Mouse (Mus musculus): ENCODE results near the gene Cir1.

Cir1 gene

GRCm38 (mm10) chr2:73301979-73302378, 10.5 kb downstream of the Cir1 start:
- DNase-seq (ENCODE audit: low read depth, low spot score), result no peak

- DNase-seq (ENCODE audit: low read depth, low spot score), result no peak
These were observed 13.7 kb downstream of the Cir1 start for GRCm38 (mm10) chr2:73298841-73299240.

GRCm38 (mm10) chr2:73298154-73298553, 14.3 kb downstream of the Cir1 start:
- DNase-seq (ENCODE audit: low read depth, low spot score), result no peak

- DNase-seq (ENCODE audit: low read depth, low spot score), result no peak
These were observed 17.5 kb downstream of the Cir1 start for GRCm38 (mm10) chr2:73295023-73295422.

GRCm38 (mm10) chr2:73291130-73291529, 21.4 kb downstream of the Cir1 start:
- DNase-seq (ENCODE audit: low read depth, low spot score), result no peak

GRCm38 (mm10) chr2:73285630-73286029, 26.9 kb downstream of the Cir1 start:
- peak; percentile 68 for DNase-seq (ENCODE audit: low read depth, low spot score)

GRCm38 (mm10) chr2:73281707-73282106, 30.8 kb downstream of the Cir1 start:
- peak; percentile 56 for DNase-seq (ENCODE audit: low read depth, low spot score)

GRCm38 (mm10) chr2:73281048-73281661, 31.3 kb downstream of the Cir1 start:
- DNase-seq (ENCODE audit: low read depth, low spot score), result no peak

- DNase-seq (ENCODE audit: low read depth, low spot score), result no peak
These were observed 32.0 kb downstream of the Cir1 start for GRCm38 (mm10) chr2:73280356-73281047.

GRCm38 (mm10) chr2:73279271-73280038, 33.0 kb downstream of the Cir1 start:
- DNase-seq (ENCODE audit: low read depth, low spot score), result no peak

GRCm38 (mm10) chr2:73278869-73279268, 33.6 kb downstream of the Cir1 start:
- no peak for DNase-seq (ENCODE audit: low read depth, low spot score)

- peak; percentile 91 for DNase-seq (ENCODE audit: low read depth, low spot score)
These were observed 34.2 kb downstream of the Cir1 start for GRCm38 (mm10) chr2:73278131-73278854.

GRCm38 (mm10) chr2:73277709-73278075, 34.8 kb downstream of the Cir1 start:
- DNase-seq (ENCODE audit: low read depth, low spot score), result no peak

GRCm38 (mm10) chr2:73277021-73277708, 35.3 kb downstream of the Cir1 start:
- DNase-seq (ENCODE audit: low read depth, low spot score), result no peak

- DNase-seq (ENCODE audit: low read depth, low spot score), result no peak
These were observed 36.3 kb downstream of the Cir1 start for GRCm38 (mm10) chr2:73276141-73276571.

- no peak for DNase-seq (ENCODE audit: low read depth, low spot score)
These were observed 37.0 kb downstream of the Cir1 start for GRCm38 (mm10) chr2:73275261-73276040.

GRCm38 (mm10) chr2:73274119-73274920, 38.2 kb downstream of the Cir1 start:
- no peak for DNase-seq (ENCODE audit: low read depth, low spot score)

GRCm38 (mm10) chr2:73273249-73274118, 39.0 kb downstream of the Cir1 start:
- DNase-seq (ENCODE audit: low read depth, low spot score), result no peak
